Mouse (Mus musculus): ENCODE measurements at regions not wholly inside any gene's neighbourhood (a gene's known extent, or its start where the extent isn't known, plus 50 kb on each side); places are given as distances from the start of the nearest gene placed in this dataset.

DNA sequence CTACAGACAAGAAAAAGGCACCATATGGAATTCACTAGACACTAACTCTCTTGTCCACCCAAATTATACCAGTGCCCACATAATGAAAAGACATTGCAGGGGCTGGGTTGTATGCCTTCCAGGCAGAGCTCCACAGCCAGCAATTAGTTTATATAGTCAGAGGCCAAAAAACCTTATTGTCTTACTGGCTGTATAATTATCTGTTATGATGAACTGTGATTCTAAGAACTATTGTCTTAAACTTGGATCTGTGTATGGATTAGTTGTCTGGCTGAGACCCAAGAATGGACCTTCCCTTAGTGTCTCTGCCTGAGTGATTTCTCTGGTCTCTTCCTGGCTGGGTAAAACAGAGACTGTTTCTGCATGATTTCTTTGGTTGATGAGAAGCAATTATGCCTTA is 454.2 kb downstream of the Prkd1 start:
- no peaks in the 10 kb centered on the region for H3K27me3 ChIP-seq (ENCODE audit: control insufficient read depth, insufficient read depth, low read length)
- H3K4me2 ChIP-seq (replicated peaks; ENCODE audit: low read depth, low read length), result no peak overlapping the region
- no peak for ATAC-seq (ENCODE audit: insufficient number of reproducible peaks, insufficient read depth, low FRiP score, low read depth)
- no peak overlapping the region for H3K27ac ChIP-seq (ENCODE audit: low read length)
- no peaks in the 10 kb centered on the region for H3K36me3 ChIP-seq (ENCODE audit: control insufficient read depth, insufficient read depth, low read length)
- no peaks in the 10 kb centered on the region for H3K9me3 ChIP-seq (ENCODE audit: control insufficient read depth, low read depth, low read length)
- H3K9ac ChIP-seq (replicated peaks; ENCODE audit: low read depth, low read length), result no peak overlapping the region
- H3K4me3 ChIP-seq (ENCODE audit: low read depth, low read length), result no peak overlapping the region
- H3K4me1 ChIP-seq (ENCODE audit: control insufficient read depth, insufficient read depth, low read length), result no peaks in the 10 kb centered on the region

DNA sequence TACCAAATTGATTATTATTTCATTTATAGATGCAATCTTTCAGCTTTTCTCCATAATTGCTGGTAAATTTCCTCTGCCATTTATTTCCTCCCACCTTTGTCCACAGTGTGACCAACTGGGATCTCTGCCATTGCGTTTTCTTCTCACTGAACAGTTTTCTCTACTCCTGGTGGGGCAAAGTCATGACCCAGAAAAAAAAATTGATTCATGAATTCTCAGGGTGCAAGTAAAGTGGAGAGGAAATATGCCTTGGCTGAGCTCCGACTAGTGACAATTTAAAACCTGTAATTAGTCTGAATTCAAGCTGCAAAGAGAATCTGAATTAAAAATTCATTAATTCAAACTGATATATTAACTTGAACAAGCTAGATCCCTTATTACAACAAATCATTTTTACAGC is 452.6 kb downstream of the Prkd1 start:
- no peak overlapping the region for H3K4me2 ChIP-seq (replicated peaks; ENCODE audit: low read depth, low read length)
- H3K27ac ChIP-seq (ENCODE audit: low read length), result no peak overlapping the region
- ATAC-seq (ENCODE audit: insufficient number of reproducible peaks, insufficient read depth, low FRiP score, low read depth), result no peak
- no peaks in the 10 kb centered on the region for H3K9me3 ChIP-seq (ENCODE audit: control insufficient read depth, low read depth, low read length)
- H3K36me3 ChIP-seq (ENCODE audit: control insufficient read depth, insufficient read depth, low read length), result no peaks in the 10 kb centered on the region
- H3K4me1 ChIP-seq (ENCODE audit: control insufficient read depth, insufficient read depth, low read length), result no peaks in the 10 kb centered on the region
- 53% methylated on average over 2 of the region's 2 CpGs for WGBS
- no peak overlapping the region for H3K4me3 ChIP-seq (ENCODE audit: low read depth, low read length)
- no peaks in the 10 kb centered on the region for H3K27me3 ChIP-seq (ENCODE audit: control insufficient read depth, insufficient read depth, low read length)
- H3K9ac ChIP-seq (replicated peaks; ENCODE audit: low read depth, low read length), result no peak overlapping the region

DNA sequence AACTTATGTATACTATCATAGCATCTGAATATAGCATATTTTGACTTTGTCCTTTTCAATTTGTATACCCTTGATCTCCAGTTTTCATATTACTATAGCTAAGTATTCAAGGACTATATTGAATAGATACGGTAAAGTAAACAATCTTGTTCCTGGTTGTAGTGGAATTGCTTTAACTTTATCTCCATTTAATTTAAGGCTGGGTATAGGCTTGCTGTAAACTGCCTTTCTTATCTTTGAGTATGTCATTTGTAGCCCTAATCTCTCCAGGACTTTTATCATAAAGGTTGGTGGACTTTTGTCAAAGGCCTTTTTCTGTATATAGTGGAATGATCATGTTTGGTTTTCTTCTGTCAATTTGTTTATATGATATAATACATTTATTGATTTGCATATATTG is 407.8 kb downstream of the Prkd1 start:
- Histone ChIP-seq H3K27me3 (ENCODE audit: control insufficient read depth, insufficient read depth, low read length) (no peaks in the 10 kb centered on the region), H3K4me1 (ENCODE audit: control insufficient read depth, insufficient read depth, low read length) (no peaks in the 10 kb centered on the region), H3K9me3 (ENCODE audit: control insufficient read depth, low read depth, low read length) (no peaks in the 10 kb centered on the region), H3K36me3 (ENCODE audit: control insufficient read depth, insufficient read depth, low read length) (no peaks in the 10 kb centered on the region), H3K4me2 (replicated peaks; ENCODE audit: low read depth, low read length) (no peak overlapping the region), H3K4me3 (ENCODE audit: low read depth, low read length) (no peak overlapping the region), H3K27ac (ENCODE audit: low read length) (no peak overlapping the region), H3K9ac (replicated peaks; ENCODE audit: low read depth, low read length) (no peak overlapping the region)
- WGBS, result 83% methylated on average over 1 of the region's 1 CpGs
- no peak for ATAC-seq (ENCODE audit: insufficient number of reproducible peaks, insufficient read depth, low FRiP score, low read depth)

DNA sequence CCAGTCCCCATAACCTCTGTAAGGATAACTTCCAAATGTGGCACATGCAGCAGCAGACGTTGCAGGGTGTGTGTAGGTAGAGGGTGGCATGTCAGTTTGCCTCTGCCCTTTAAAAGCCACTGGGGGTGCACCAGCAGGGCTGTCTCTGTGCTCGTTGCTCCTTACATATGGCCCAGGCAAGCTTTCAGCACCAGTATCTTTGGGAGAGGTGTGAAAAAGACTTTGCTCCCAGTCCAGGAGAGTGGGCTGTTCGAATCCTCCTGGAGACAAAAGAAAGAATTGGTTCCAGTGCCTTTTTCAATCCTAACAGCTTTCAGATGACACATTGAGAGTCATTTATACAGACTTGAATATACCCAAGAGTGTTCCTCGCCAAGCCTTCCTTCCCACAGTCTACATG is 390.0 kb downstream of the Prkd1 start:
- no peak overlapping the region for H3K4me2 ChIP-seq (replicated peaks; ENCODE audit: low read depth, low read length)
- no peak for ATAC-seq (ENCODE audit: insufficient number of reproducible peaks, insufficient read depth, low FRiP score, low read depth)
- no peak overlapping the region for H3K27ac ChIP-seq (ENCODE audit: low read length)
- no peak overlapping the region for H3K9ac ChIP-seq (replicated peaks; ENCODE audit: low read depth, low read length)
- H3K36me3 ChIP-seq (ENCODE audit: control insufficient read depth, insufficient read depth, low read length), result no peaks in the 10 kb centered on the region
- H3K4me1 ChIP-seq (ENCODE audit: control insufficient read depth, insufficient read depth, low read length), result no peaks in the 10 kb centered on the region
- WGBS, result 73% methylated on average over 4 of the region's 4 CpGs
- H3K9me3 ChIP-seq (ENCODE audit: control insufficient read depth, low read depth, low read length), result no peaks in the 10 kb centered on the region
- H3K27me3 ChIP-seq (ENCODE audit: control insufficient read depth, insufficient read depth, low read length), result no peaks in the 10 kb centered on the region
- H3K4me3 ChIP-seq (ENCODE audit: low read depth, low read length), result no peak overlapping the region

DNA sequence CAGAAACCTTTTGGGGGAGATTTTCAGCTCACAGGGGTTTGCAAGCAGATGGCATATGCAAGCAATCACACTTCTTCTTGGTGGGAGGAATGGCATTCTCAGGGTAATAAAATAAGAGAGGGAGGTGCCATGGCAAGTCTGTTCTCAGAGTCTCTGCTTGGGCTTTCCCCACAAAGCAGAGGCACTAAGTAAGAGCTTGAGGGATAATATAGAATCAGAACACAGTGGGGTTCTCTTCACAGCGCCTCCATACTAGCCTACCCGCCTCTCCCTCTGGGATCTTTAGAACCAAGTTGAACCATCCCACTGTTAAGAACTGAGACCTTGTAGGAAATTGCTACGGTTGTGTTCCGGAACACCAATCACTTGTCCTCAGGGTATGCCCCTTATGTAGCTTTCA is 387.8 kb downstream of the Prkd1 start:
- Histone ChIP-seq H3K9ac (replicated peaks; ENCODE audit: low read depth, low read length) (no peak overlapping the region), H3K9me3 (ENCODE audit: control insufficient read depth, low read depth, low read length) (no peaks in the 10 kb centered on the region), H3K27ac (ENCODE audit: low read length) (no peak overlapping the region), H3K36me3 (ENCODE audit: control insufficient read depth, insufficient read depth, low read length) (no peaks in the 10 kb centered on the region), H3K4me2 (replicated peaks; ENCODE audit: low read depth, low read length) (no peak overlapping the region), H3K27me3 (ENCODE audit: control insufficient read depth, insufficient read depth, low read length) (no peaks in the 10 kb centered on the region), H3K4me1 (ENCODE audit: control insufficient read depth, insufficient read depth, low read length) (no peaks in the 10 kb centered on the region), H3K4me3 (ENCODE audit: low read depth, low read length) (no peak overlapping the region)
- ATAC-seq (ENCODE audit: insufficient number of reproducible peaks, insufficient read depth, low FRiP score, low read depth), result no peak
- 79% methylated on average over 4 of the region's 4 CpGs for WGBS

DNA sequence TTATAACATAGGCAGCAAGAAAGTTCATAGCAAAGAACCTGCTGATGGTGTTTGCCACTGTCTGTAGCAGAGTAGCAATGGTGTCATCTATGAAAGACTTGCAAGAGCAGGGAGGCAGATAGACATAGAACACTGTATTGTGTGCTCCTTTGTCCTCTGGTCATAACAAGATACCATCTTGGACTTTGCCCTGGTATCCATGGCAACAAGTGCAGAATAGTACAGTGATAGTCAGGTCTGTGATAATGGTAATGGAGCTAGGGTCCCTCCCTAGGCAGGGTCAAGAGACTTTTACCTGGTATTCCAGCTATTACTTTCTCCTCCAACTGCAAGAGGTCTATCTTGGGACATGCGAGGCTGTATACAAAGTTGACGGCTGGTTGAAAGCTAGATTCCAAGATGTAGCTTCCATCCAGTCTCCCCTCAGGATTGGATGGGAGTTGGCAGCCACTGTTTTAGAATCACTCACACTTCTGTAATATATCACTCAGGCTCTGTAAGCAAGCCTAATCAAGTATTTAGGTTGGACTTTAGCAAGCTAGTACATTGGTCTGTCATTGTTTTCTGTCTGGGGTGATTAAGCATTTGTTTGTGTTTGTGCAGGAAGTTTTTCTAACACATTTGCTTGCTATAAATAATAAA is 375.5 kb downstream of the Prkd1 start:
- Histone ChIP-seq H3K4me2 (replicated peaks; ENCODE audit: low read depth, low read length) (no peak overlapping the region), H3K9ac (replicated peaks; ENCODE audit: low read depth, low read length) (no peak overlapping the region), H3K27ac (ENCODE audit: low read length) (no peak overlapping the region), H3K27me3 (ENCODE audit: control insufficient read depth, insufficient read depth, low read length) (no peaks in the 10 kb centered on the region), H3K9me3 (ENCODE audit: control insufficient read depth, low read depth, low read length) (no peaks in the 10 kb centered on the region), H3K4me3 (ENCODE audit: low read depth, low read length) (no peak overlapping the region), H3K4me1 (ENCODE audit: control insufficient read depth, insufficient read depth, low read length) (no peaks in the 10 kb centered on the region), H3K36me3 (ENCODE audit: control insufficient read depth, insufficient read depth, low read length) (no peaks in the 10 kb centered on the region)
- ATAC-seq (ENCODE audit: insufficient number of reproducible peaks, insufficient read depth, low FRiP score, low read depth), result peak; percentile 65; the same call in 1 of the 2 replicates
- WGBS, result 66% methylated on average over 2 of the region's 2 CpGs

DNA sequence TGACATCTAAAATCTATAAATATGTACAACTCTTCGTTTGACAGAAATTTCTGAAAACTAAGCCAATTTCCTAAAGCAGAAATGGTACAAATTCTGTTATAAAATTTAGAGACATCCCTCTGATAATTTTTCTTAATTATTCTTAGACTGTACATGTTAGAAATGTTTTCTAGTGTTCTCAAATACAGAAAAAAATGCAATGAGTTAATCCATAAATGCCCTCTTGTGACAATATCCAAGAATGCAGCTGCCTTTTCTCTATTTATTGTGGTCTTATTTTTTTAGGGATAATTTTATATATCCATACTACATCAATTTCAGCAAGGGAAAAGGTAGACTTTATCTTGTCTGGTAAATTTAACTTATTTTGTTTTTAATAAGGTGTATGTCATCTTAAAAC is 367.3 kb downstream of the Prkd1 start:
- no peaks in the 10 kb centered on the region for H3K4me1 ChIP-seq (ENCODE audit: control insufficient read depth, insufficient read depth, low read length)
- ATAC-seq (ENCODE audit: insufficient number of reproducible peaks, insufficient read depth, low FRiP score, low read depth), result no peak
- WGBS, result 74% methylated on average over 1 of the region's 1 CpGs

More for the DNA sequence above, 367.3 kb downstream of the Prkd1 start:
- H3K9ac ChIP-seq (replicated peaks; ENCODE audit: low read depth, low read length), result no peak overlapping the region
- no peaks in the 10 kb centered on the region for H3K9me3 ChIP-seq (ENCODE audit: control insufficient read depth, low read depth, low read length)
- no peak overlapping the region for H3K27ac ChIP-seq (ENCODE audit: low read length)
- no peaks in the 10 kb centered on the region for H3K27me3 ChIP-seq (ENCODE audit: control insufficient read depth, insufficient read depth, low read length)
- H3K36me3 ChIP-seq (ENCODE audit: control insufficient read depth, insufficient read depth, low read length), result no peaks in the 10 kb centered on the region
- H3K4me2 ChIP-seq (replicated peaks; ENCODE audit: low read depth, low read length), result no peak overlapping the region
- no peak overlapping the region for H3K4me3 ChIP-seq (ENCODE audit: low read depth, low read length)
